Mouse (Mus musculus): Measurements from ENCODE around the gene Krt32.

The Krt32 gene

GRCm38 (mm10) chr11:100087861-100088260, at the start of gene Krt32:
Krt32 (minus strand) TSS chr11:100088226.
- DNase-seq: no peak

GRCm38 (mm10) chr11:100137693-100138092, 49.7 kb upstream of the Krt32 start:
- no peak for DNase-seq

- no peak for DNase-seq
Measured at GRCm38 (mm10) chr11:100136559-100136958, 48.5 kb upstream of the Krt32 start.

- no peak for DNase-seq
Measured at GRCm38 (mm10) chr11:100135731-100136130, 47.7 kb upstream of the Krt32 start, which contains the start of gene Krt15. Krt15 (minus strand) TSS chr11:100135928.

GRCm38 (mm10) chr11:100124901-100125300, 36.9 kb upstream of the Krt32 start:
- DNase-seq: no peak

GRCm38 (mm10) chr11:100121466-100121865, 33.4 kb upstream of the Krt32 start, which contains the start of gene Krt13:
Krt13 (minus strand) TSS chr11:100121566.
- no peak for DNase-seq

GRCm38 (mm10) chr11:100120331-100120730, 32.3 kb upstream of the Krt32 start:
- no peak for DNase-seq

- DNase-seq: no peak
Measured at GRCm38 (mm10) chr11:100113742-100114029, 25.7 kb upstream of the Krt32 start.

- no peak for DNase-seq
Measured at GRCm38 (mm10) chr11:100112935-100113741, 25.1 kb upstream of the Krt32 start.

- DNase-seq: no peak
Measured at GRCm38 (mm10) chr11:100105576-100106122, 17.6 kb upstream of the Krt32 start, which contains the start of gene Krt36. Krt36 (minus strand) TSS chr11:100105626.

GRCm38 (mm10) chr11:100102693-100103429, 14.8 kb upstream of the Krt32 start:
- DNase-seq: no peak

- no peak for DNase-seq
Measured at GRCm38 (mm10) chr11:100100391-100100790, 12.4 kb upstream of the Krt32 start.

- DNase-seq: no peak
Measured at GRCm38 (mm10) chr11:100097819-100098218, 9.8 kb upstream of the Krt32 start.

- no peak for DNase-seq
Measured at GRCm38 (mm10) chr11:100096141-100096540, 8.1 kb upstream of the Krt32 start, which contains the start of gene Krt35. Krt35 (minus strand) TSS chr11:100096241.

GRCm38 (mm10) chr11:100088378-100089025, 476 bp upstream of the Krt32 start:
- DNase-seq: no peak

- DNase-seq: no peak
Measured at GRCm38 (mm10) chr11:100073873-100074272, 14.2 kb downstream of the Krt32 start.

GRCm38 (mm10) chr11:100067293-100068036, 20.6 kb downstream of the Krt32 start:
- DNase-seq: no peak

GRCm38 (mm10) chr11:100066236-100067010, 21.6 kb downstream of the Krt32 start:
- peak; percentile 28 for DNase-seq

GRCm38 (mm10) chr11:100058875-100059274, 29.2 kb downstream of the Krt32 start:
- no peak for DNase-seq

GRCm38 (mm10) chr11:100055686-100056655, 32.1 kb downstream of the Krt32 start:
- DNase-seq: no peak

Data from cerebellum, adult 11-12 months (tissue).